Mouse (Mus musculus) lung, postnatal 0 days (tissue): ENCODE results near the gene Pabpc4l.

Experiments
- CTCF ChIP-seq: IDR thresholded peaks from 2 replicates; pipeline ENCODE4 v1.5.1; 2016; ENCODE audit warnings: antibody characterized with exemption, mild to moderate bottlenecking
- EP300 ChIP-seq: IDR thresholded peaks from 2 replicates; pipeline ENCODE4 v1.6.1; 2016; ENCODE audit warnings: antibody characterized with exemption, mild to moderate bottlenecking, control low read depth

DNA sequence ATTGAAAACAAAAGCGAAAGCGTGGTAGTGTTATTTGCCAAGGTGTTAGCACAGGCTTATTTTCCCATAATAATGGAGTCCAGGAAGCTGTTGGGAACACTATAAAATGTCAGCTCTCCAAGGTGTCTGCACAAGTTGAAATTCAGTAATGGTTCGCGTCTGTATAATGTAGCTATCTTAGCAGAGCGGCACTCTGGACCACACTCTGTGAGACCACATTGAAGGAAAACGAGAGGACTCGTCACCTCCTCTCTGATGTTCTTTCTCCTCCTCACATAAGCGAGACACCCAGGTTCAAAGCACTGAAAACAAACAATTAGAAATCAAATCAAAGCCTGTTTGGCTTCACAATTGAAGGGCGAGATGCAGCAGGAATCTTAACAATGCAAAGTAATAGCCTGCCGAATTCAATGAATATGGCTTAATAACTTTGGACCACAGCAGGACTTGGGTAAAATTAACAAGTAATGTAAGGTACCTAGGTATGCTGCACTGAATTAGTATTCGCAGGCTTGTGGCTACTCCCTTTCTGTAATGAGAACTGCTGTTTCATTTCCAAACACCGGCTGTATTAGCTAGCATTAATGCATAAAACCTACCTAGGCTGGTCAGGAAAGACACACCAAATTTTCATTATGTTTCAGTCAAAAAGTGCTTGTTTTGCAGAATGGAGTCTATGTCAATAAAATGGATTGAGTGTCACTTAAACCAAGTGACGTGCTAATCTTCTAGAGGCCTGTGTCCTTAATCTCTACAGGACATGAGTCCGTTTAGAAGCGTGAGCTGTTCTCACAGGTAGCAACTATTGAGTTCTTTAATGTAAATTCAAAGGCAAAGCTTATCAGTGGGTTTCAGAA lies 42.3 kb upstream of the Pabpc4l start:
- TF ChIP-seq CTCF (no peak), EP300 (no peak)
